Mouse (Mus musculus) cerebellum, adult 2 months (tissue): ENCODE results near the gene Spata31d1b.

Experiments used
- CTCF ChIP-seq: fragments of 200-500 bp; IDR thresholded peaks from 2 replicates; pipeline ENCODE4 v1.5.1; 2011; ENCODE audit warnings: low read depth, mild to moderate bottlenecking, control low read depth, low read length, moderate library complexity, borderline replicate concordance; ENCODE audit not compliant: insufficient read depth
- POLR2A ChIP-seq: fragments of 200-500 bp; IDR thresholded peaks from 2 replicates; pipeline ENCODE4 v1.6.1; 2011; ENCODE audit warnings: low read length, control low read depth, borderline replicate concordance; ENCODE audit not compliant: insufficient read depth

DNA sequence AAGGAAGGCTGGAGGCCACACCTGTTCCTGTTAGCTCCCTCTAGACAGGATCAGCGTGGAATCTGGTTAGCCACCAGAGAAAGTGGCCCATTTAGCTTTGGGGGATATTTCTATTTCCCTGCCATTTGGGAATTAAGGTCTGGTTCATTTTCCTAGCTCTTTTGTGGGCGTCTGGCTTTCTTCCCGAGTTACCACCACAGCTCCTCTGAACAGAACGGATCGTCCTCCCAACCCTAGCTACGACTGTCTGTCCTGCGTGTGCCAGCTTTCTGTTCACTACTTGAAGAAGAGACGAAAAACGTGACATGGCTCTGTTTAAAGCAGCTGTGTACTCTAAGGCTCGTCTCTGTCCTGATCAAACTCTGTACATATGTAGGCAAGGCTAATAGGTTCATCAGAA is 42.1 kb upstream of the Spata31d1b start:
- TF ChIP-seq CTCF (no peak), POLR2A (no peak)
